In the genomic region with DNA sequence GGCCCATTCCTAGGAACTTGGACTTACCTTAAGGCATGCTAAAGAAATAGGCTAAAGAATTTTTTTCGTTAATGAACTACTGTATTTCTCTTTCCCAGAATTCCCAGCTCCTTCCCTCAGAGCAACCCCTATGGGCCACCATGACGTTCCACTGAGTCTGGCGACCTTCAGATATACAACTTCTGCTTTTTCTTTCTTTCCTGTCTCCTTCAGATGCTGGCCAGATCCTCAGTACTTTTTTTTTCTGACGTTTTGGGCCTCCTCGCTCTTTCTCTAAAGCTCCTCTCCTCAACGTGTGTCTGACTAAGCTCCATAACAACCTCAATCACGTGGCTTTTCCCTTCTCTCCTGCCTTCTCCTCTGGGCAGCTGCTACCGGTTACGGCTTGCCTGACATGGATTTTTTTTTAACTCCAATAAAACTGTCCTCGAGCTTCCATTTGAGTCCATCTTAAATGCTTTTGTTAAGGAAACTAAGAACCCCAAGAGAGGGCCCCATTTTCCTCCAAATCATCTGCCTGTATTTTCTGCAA, we compare ENCODE assay signal across 14 mouse cellular contexts. TPM values are rescaled to one million over a fixed set of nuclear protein-coding genes. Genes with fewer than 3 reads are reported as not detected.
DNase-seq lines count a peak whose midpoint lies in the region; ATAC-seq and TF ChIP-seq lines count a peak whose summit lies in the region.
"Had no signal": no experiment of that assay in that cellular context is flagged by ENCODE, and none has a peak within 500 bp of the region (broad histone marks: within the 10 kb centered on the region; RNA-seq: fewer than 3 reads in every experiment).

No protein-coding gene starts in this region.

- no peak overlapping the region for H3K9ac ChIP-seq in hindbrain, postnatal 0 days (replicated peaks; ENCODE audit: low read length)
- H3K9ac ChIP-seq in hindbrain, embryonic 13.5 days = no peak overlapping the region
- H3K9ac ChIP-seq in forebrain, embryonic 15.5 days (replicated peaks) = no peak overlapping the region
- no peak overlapping the region for H3K9ac ChIP-seq in midbrain, embryonic 15.5 days

- H3K27ac ChIP-seq in hindbrain, postnatal 0 days = 0 out of 2 replicates have a peak overlapping the region, but pooled peaks have one; percentile 1
- H3K27ac ChIP-seq in hindbrain, embryonic 13.5 days = no peak overlapping the region
- H3K27ac ChIP-seq in forebrain, embryonic 15.5 days (replicated peaks) = peak overlapping the region; percentile 46
- H3K27ac ChIP-seq in midbrain, embryonic 15.5 days = 0 out of 2 replicates have a peak overlapping the region, but pooled peaks have one; percentile 5
- H3K27ac ChIP-seq: layer of hippocampus, adult 2 months had no signal

- H3K4me3 ChIP-seq in hindbrain, postnatal 0 days (ENCODE audit: low read length) = no peak overlapping the region
- no peak overlapping the region for H3K4me3 ChIP-seq in hindbrain, embryonic 13.5 days
- no peak overlapping the region for H3K4me3 ChIP-seq in forebrain, embryonic 15.5 days
- H3K4me3 ChIP-seq in midbrain, embryonic 15.5 days = no peak overlapping the region

- H3K4me1 ChIP-seq in hindbrain, postnatal 0 days (ENCODE audit: insufficient read depth, low read length) = 0 out of 2 replicates have a peak, but pooled peaks cover 2% of the 10 kb centered on the region
- peaks cover 9% of the 10 kb centered on the region for H3K4me1 ChIP-seq in hindbrain, embryonic 13.5 days (replicated peaks)
- H3K4me1 ChIP-seq in forebrain, embryonic 15.5 days = peaks cover 9% of the 10 kb centered on the region
- H3K4me1 ChIP-seq in midbrain, embryonic 15.5 days = no peaks in the 10 kb centered on the region

- intact Hi-C loops in left cerebral cortex, postnatal 10 days (cut with DNase I) = loop anchor here (5.0 kb wide), 1 partner anchor 69 kb away; a partner anchor contains a TSS

- H3K27me3 ChIP-seq in hindbrain, postnatal 0 days (ENCODE audit: insufficient read depth, low read length) = peaks cover 5% of the 10 kb centered on the region; the same call in 1 of the 2 replicates
- H3K27me3 ChIP-seq in hindbrain, embryonic 13.5 days = peaks cover 48% of the 10 kb centered on the region
- H3K27me3 ChIP-seq in forebrain, embryonic 15.5 days = peaks cover 3% of the 10 kb centered on the region; the same call in 1 of the 2 replicates
- H3K27me3 ChIP-seq in midbrain, embryonic 15.5 days (replicated peaks) = peaks cover 29% of the 10 kb centered on the region

- TF ChIP-seq CTCF in hindbrain, postnatal 0 days (IDR thresholded peaks at IDR 0.05; ENCODE audit: low read depth) = no peak

- H3K4me2 ChIP-seq in hindbrain, postnatal 0 days (ENCODE audit: low read depth, low read length) = no peak overlapping the region
- H3K4me2 ChIP-seq in hindbrain, embryonic 13.5 days = no peak overlapping the region
- no peak overlapping the region for H3K4me2 ChIP-seq in forebrain, embryonic 15.5 days (replicated peaks)
- no peak overlapping the region for H3K4me2 ChIP-seq in midbrain, embryonic 15.5 days

- no peaks in the 10 kb centered on the region for H3K9me3 ChIP-seq in hindbrain, postnatal 0 days (ENCODE audit: low read length)
- no peaks in the 10 kb centered on the region for H3K9me3 ChIP-seq in hindbrain, embryonic 13.5 days
- H3K9me3 ChIP-seq in forebrain, embryonic 15.5 days = no peaks in the 10 kb centered on the region
- no peaks in the 10 kb centered on the region for H3K9me3 ChIP-seq in midbrain, embryonic 15.5 days

- 37% methylated on average over 10 of the region's 10 CpGs for WGBS in hindbrain, postnatal 0 days
- WGBS in hindbrain, embryonic 13.5 days = 42% methylated on average over 10 of the region's 10 CpGs
- 39% methylated on average over 10 of the region's 10 CpGs for WGBS in forebrain, embryonic 15.5 days
- 37% methylated on average over 10 of the region's 10 CpGs for WGBS in midbrain, embryonic 15.5 days

- 0 out of 2 replicates have a peak, but pooled peaks have one; percentile 47 for ATAC-seq in hindbrain, postnatal 0 days
- no peak for ATAC-seq in hindbrain, embryonic 13.5 days (ENCODE audit: low FRiP score)
- no peak for ATAC-seq in forebrain, embryonic 15.5 days (replicated peaks)
- ATAC-seq in midbrain, embryonic 15.5 days (replicated peaks) = no peak

- H3K36me3 ChIP-seq in hindbrain, postnatal 0 days (ENCODE audit: insufficient read depth, low read length) = no peaks in the 10 kb centered on the region
- no peaks in the 10 kb centered on the region for H3K36me3 ChIP-seq in hindbrain, embryonic 13.5 days
- no peaks in the 10 kb centered on the region for H3K36me3 ChIP-seq in forebrain, embryonic 15.5 days
- no peaks in the 10 kb centered on the region for H3K36me3 ChIP-seq in midbrain, embryonic 15.5 days (replicated peaks)

- DNase-seq in hindbrain, postnatal 0 days (ENCODE audit: low spot score) = no peak
- DNase-seq in MN1 (ENCODE audit: low spot score) = peak; percentile 10
- no peak for DNase-seq in left cerebral cortex, postnatal 10 days (ENCODE audit: extremely low spot score in 1 of 2, low spot score in 2 of 2)
- no peak for DNase-seq in layer of hippocampus, adult 9-11 months
- DNase-seq in layer of hippocampus, adult 18-20 months (ENCODE audit: low spot score in 2 of 2) = no peak
- DNase-seq: cerebellum, adult 2 months; heart, postnatal 10 days had no signal

RNA-seq across cellular contexts. Expression of a gene that starts 33.3 kb away (rescaled TPM):
- not detected in 2 replicates for total RNA-seq in hindbrain, postnatal 0 days (2014; rRNA removed)
- not detected in 2 replicates for polyA plus RNA-seq in hindbrain, postnatal 0 days (2015; fragmentation: Nextera tagmentation; extraction: Ambion mirVana)
- polyA plus RNA-seq in hindbrain, embryonic 13.5 days (2015; fragmentation: Nextera tagmentation; extraction: Ambion mirVana) = not detected in 2 replicates
- not detected in 2 replicates for polyA plus RNA-seq in forebrain, embryonic 15.5 days (2015; fragmentation: Nextera tagmentation; extraction: Ambion mirVana)
- not detected in 2 replicates for polyA plus RNA-seq in midbrain, embryonic 15.5 days (2015; fragmentation: Nextera tagmentation; extraction: Ambion mirVana)
- total RNA-seq in left cerebral cortex, postnatal 10 days (2021) = not detected
- not detected for total RNA-seq in layer of hippocampus, adult 18-20 months (2021)
- total RNA-seq: adrenal gland, adult 18-20 months; heart, postnatal 10 days; layer of hippocampus, adult 2 months; neutrophil, adult 5-6 weeks had no signal
- polyA plus RNA-seq: cerebellum, adult 2 months; liver, embryonic 16.5 days had no signal
